Mouse (Mus musculus): ENCODE measurements at regions not wholly inside any gene's neighbourhood (a gene's known extent, or its start where the extent isn't known, plus 50 kb on each side); places are given as distances from the start of the nearest gene placed in this dataset.
A peak's percentile ranks its signal among the peaks of the same experiment; 100 is the strongest.

- ATAC-seq (replicated peaks in 1 of 2; ENCODE audit: insufficient read depth in 1 of 2, low FRiP score in 2 of 2, low TSS enrichment in 1 of 2, low read depth in 1 of 2, poor library complexity in 2 of 2, severe bottlenecking in 2 of 2), result no peak
Observed at GRCm38 (mm10) chr12:15931535-15931934, 114.8 kb upstream of the Trib2 start.

GRCm38 (mm10) chr12:15930155-15930554 lies 113.4 kb upstream of the Trib2 start:
- ATAC-seq (replicated peaks in 1 of 2; ENCODE audit: insufficient read depth in 1 of 2, low FRiP score in 2 of 2, low TSS enrichment in 1 of 2, low read depth in 1 of 2, poor library complexity in 2 of 2, severe bottlenecking in 2 of 2), result no peak

- ATAC-seq (replicated peaks in 1 of 2; ENCODE audit: insufficient read depth in 1 of 2, low FRiP score in 2 of 2, low TSS enrichment in 1 of 2, low read depth in 1 of 2, poor library complexity in 2 of 2, severe bottlenecking in 2 of 2), result no peak
Observed at GRCm38 (mm10) chr12:15929541-15929940, 112.8 kb upstream of the Trib2 start.

GRCm38 (mm10) chr12:15918291-15918690 lies 101.6 kb upstream of the Trib2 start:
- no peak for ATAC-seq (replicated peaks in 1 of 2; ENCODE audit: insufficient read depth in 1 of 2, low FRiP score in 2 of 2, low TSS enrichment in 1 of 2, low read depth in 1 of 2, poor library complexity in 2 of 2, severe bottlenecking in 2 of 2)

GRCm38 (mm10) chr12:15912959-15913358 lies 96.2 kb upstream of the Trib2 start:
- no peak for ATAC-seq (replicated peaks in 1 of 2; ENCODE audit: insufficient read depth in 1 of 2, low FRiP score in 2 of 2, low TSS enrichment in 1 of 2, low read depth in 1 of 2, poor library complexity in 2 of 2, severe bottlenecking in 2 of 2)

- no peak for ATAC-seq (replicated peaks in 1 of 2; ENCODE audit: insufficient read depth in 1 of 2, low FRiP score in 2 of 2, low TSS enrichment in 1 of 2, low read depth in 1 of 2, poor library complexity in 2 of 2, severe bottlenecking in 2 of 2)
Observed at GRCm38 (mm10) chr12:15912491-15912890, 95.8 kb upstream of the Trib2 start.

- ATAC-seq (replicated peaks in 1 of 2; ENCODE audit: insufficient read depth in 1 of 2, low FRiP score in 2 of 2, low TSS enrichment in 1 of 2, low read depth in 1 of 2, poor library complexity in 2 of 2, severe bottlenecking in 2 of 2), result no peak
Observed at GRCm38 (mm10) chr12:15911254-15911991, 94.7 kb upstream of the Trib2 start.

- no peak for ATAC-seq (replicated peaks in 1 of 2; ENCODE audit: insufficient read depth in 1 of 2, low FRiP score in 2 of 2, low TSS enrichment in 1 of 2, low read depth in 1 of 2, poor library complexity in 2 of 2, severe bottlenecking in 2 of 2)
Observed at GRCm38 (mm10) chr12:15897539-15897938, 80.8 kb upstream of the Trib2 start.

GRCm38 (mm10) chr12:15896511-15896910 lies 79.8 kb upstream of the Trib2 start:
- ATAC-seq (replicated peaks in 1 of 2; ENCODE audit: insufficient read depth in 1 of 2, low FRiP score in 2 of 2, low TSS enrichment in 1 of 2, low read depth in 1 of 2, poor library complexity in 2 of 2, severe bottlenecking in 2 of 2), result 0 out of 4 replicates have a peak, but pooled peaks of 1 of the 2 experiments have one; percentile 39

GRCm38 (mm10) chr12:15895215-15895614 lies 78.5 kb upstream of the Trib2 start:
- no peak for ATAC-seq (replicated peaks in 1 of 2; ENCODE audit: insufficient read depth in 1 of 2, low FRiP score in 2 of 2, low TSS enrichment in 1 of 2, low read depth in 1 of 2, poor library complexity in 2 of 2, severe bottlenecking in 2 of 2)

- no peak for ATAC-seq (replicated peaks in 1 of 2; ENCODE audit: insufficient read depth in 1 of 2, low FRiP score in 2 of 2, low TSS enrichment in 1 of 2, low read depth in 1 of 2, poor library complexity in 2 of 2, severe bottlenecking in 2 of 2)
Observed at GRCm38 (mm10) chr12:15890591-15890990, 73.9 kb upstream of the Trib2 start.

- ATAC-seq (replicated peaks in 1 of 2; ENCODE audit: insufficient read depth in 1 of 2, low FRiP score in 2 of 2, low TSS enrichment in 1 of 2, low read depth in 1 of 2, poor library complexity in 2 of 2, severe bottlenecking in 2 of 2), result no peak
Observed at GRCm38 (mm10) chr12:15879907-15880430, 63.2 kb upstream of the Trib2 start.
